Mouse (Mus musculus): ENCODE data around the gene Cdc42bpg.
A peak's percentile ranks its signal among the peaks of the same experiment; 100 is the strongest.
"Not testable (repeated sequence)": the region's sequence is repeated elsewhere in the genome, so short reads cannot be mapped to it uniquely, and the experiment has no call there.

Gene Cdc42bpg

GRCm38 (mm10) chr19:6296551-6297210 lies 9.6 kb upstream of the Cdc42bpg start:
- no peak for DNase-seq (ENCODE audit: low spot score in 2 of 2)

DNA sequence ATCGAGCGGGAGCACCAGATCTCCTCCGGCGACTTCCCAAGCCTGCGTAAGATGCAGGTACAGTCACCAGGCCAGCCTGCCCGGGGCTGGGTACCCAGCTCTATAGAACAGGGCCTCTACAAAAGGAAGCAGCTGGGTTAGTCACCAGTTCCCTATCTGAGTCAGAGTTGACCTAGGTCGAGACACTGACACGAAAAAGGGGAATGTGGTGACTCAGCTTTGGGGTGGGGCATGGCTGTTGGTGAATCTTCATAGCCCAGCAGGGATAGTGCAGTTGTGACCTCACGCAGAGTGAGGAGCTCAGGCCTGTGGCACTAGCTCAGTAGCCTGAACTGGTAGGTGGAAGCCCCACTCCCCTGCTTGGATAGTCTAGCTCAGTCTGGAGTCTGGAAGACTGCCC lies 8.6 kb upstream of the Cdc42bpg start:
- peak; percentile 57 to 84 for DNase-seq (ENCODE audit: low spot score in 2 of 2)

DNA sequence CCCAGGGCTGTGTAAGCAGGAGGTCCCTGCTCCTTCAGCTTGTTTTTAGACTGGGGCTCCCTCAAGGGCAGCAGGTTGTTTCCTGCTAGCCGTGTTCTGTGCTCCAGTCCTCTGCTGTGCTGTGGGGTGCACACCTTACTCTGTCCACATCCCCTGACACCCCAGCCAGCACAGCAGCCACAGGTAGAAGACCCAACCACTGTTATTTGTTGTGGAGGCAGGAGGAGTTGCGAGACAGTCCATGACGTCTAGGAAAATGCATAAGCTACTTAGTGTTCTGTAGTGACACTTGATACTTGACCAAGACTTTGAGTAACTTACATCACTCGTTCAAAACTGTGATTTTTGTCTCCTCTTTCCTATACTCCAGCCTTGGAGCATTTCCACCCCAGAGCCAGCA lies 7.3 kb upstream of the Cdc42bpg start:
- DNase-seq (ENCODE audit: low spot score in 2 of 2): no peak

DNA sequence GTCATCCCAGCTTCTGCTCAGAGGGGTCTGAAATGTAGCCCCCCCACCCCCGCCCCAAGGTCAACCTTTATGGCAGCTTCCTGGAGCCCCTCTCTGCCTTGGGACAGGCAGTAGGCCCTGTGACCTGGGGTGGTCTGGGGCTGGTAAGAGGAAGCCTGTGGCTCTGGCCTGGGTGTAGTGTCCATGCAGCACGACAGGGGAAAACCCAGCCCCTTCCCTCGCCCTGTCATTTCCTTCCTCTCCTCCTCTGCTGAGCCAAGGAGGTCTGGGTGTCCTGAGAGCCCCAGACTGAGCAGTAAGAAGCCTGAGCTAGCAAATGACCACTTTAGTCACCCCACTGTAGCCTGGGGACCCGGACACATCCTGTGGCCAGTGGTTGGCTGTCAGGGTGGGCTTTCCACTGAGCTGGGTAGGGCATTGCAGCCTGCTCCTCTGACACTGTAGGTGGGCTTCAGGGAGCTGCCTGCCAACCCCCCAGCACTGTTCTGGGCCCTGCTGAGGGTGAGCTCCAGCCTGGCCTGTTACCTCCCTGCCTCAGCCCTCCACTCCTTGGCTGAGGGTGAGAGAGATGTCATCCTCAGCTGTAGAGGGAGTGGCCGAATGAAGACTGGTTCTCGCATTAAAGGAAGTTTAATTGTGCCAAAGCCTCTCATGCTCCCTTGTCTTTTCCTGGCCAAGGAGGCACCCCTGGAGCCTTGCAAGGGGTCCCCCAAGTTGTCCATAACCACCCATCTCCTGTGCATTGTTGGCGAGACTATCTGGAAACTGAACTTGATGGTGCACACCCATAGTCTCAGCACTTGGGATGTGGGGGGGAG lies 6.6 kb upstream of the Cdc42bpg start:
- no peak for DNase-seq (ENCODE audit: low spot score in 2 of 2)

DNA sequence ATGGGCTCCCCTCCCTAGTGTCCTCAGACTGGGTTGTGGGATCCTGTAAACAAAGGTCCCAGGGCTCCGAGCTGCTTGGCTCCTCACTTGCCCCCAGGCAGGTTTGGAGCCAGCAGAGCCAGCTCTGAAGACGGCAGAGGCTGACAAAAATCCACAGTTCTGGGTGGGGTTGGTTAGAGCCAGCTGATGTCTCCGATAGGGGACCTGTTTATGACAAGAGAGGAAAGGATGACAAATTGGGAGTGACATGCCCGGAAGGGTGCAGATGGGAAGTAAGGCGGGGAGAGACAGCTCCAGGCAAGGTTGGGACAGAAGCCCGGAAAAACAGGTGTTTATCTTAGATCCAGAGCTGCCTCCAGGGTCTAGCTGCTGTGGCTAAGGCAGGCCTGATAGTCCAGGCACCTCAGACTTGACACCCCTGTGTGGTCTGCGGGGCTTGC lies 5.8 kb upstream of the Cdc42bpg start:
- DNase-seq (ENCODE audit: low spot score in 2 of 2): no peak

DNA sequence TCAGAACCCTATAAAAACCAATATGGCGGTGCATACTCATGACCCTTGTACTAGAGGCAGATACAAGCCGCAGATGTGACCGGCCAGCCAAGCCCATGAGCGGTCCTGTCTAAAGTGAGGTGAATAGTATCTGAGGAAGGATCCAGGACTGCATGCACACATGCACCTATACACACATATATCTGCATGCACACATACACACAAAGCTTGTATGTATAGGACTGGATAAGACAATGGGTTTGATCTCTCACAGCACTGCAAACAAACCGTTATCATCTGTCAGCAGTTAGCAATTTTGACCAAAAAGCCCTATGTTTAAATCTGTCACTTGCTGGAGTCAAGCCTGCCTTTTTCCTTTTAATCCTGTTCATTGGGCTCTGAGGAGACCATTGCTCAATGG lies 4.1 kb upstream of the Cdc42bpg start:
- no peak for DNase-seq (ENCODE audit: low spot score in 2 of 2)

DNA sequence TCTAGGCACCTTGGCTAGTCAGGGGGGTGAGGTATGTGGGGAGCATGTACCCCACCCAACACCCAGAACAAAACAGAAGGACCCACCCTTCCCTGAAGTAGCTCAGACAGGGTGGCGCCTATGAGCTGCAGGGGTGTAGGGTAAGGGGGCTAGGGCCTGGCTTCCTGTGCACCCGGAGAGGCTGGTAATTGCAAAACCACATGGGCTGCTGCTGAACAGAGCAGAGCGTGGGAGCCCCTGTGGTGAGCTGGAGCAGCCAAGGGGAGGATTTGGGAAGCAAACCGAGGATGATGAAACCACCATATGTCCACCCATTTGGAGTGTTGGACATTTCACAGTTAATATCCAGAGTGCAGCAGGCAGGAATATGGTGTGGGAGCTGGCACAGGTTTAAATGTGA lies 3.7 kb upstream of the Cdc42bpg start:
- DNase-seq (ENCODE audit: low spot score in 2 of 2): no peak

DNA sequence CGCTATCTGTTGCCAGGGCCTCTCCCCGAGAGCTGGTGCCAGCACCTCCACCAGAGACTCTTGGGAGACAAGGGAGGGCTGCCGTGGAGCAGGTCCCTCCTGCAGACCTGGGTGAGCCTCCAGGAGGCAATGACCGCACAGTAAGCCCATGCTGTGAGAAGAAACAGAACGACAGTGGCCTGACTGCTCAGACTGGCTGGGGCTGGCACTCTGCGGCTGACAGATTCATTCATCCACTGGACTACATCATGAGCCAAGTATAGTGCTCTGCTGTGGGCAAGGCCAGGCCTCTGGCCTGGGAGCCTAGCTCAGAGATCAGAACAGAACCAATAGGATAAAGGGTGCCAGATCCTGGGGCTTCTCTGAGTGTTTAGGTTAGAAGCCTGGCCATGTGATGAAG lies 2.4 kb upstream of the Cdc42bpg start:
- DNase-seq (ENCODE audit: low spot score in 2 of 2): no peak

GRCm38 (mm10) chr19:6304787-6305516 lies 1.3 kb upstream of the Cdc42bpg start:
- DNase-seq (ENCODE audit: low spot score in 2 of 2): peak; percentile 85 to 87

DNA sequence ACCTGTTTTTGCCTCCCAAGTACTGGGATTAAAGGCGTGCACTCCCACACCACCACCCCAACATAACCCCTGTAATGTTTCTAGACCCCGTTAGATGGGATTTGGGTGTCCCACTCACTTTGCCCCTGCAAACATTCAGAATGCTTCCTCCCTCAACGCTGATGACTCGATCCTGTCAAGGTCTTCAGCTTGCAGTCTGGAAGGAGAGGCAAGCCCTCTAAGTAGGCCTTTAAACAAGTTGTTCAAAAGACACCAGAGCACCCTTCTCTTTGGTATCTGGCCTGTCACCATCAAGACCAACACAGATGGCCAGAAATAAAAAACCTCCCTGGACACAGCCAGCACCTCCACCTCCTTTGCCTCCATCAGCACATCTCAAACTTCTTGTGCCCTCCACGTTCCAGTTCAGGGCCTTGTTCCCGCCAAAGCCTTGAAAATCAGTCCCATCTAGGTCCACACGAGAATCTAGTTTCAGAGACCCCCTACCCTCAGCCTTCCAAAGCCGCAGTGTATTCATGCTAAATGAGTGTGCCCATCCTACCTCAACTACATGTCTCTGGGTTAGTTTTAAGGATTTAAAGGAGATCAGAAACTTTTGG lies 640 bp upstream of the Cdc42bpg start:
- no peak for DNase-seq (ENCODE audit: low spot score in 2 of 2)

- peak; percentile 72 to 81 for DNase-seq (ENCODE audit: low spot score in 2 of 2)
These were observed 330 bp downstream of the Cdc42bpg start for GRCm38 (mm10) chr19:6306586-6306985.

DNA sequence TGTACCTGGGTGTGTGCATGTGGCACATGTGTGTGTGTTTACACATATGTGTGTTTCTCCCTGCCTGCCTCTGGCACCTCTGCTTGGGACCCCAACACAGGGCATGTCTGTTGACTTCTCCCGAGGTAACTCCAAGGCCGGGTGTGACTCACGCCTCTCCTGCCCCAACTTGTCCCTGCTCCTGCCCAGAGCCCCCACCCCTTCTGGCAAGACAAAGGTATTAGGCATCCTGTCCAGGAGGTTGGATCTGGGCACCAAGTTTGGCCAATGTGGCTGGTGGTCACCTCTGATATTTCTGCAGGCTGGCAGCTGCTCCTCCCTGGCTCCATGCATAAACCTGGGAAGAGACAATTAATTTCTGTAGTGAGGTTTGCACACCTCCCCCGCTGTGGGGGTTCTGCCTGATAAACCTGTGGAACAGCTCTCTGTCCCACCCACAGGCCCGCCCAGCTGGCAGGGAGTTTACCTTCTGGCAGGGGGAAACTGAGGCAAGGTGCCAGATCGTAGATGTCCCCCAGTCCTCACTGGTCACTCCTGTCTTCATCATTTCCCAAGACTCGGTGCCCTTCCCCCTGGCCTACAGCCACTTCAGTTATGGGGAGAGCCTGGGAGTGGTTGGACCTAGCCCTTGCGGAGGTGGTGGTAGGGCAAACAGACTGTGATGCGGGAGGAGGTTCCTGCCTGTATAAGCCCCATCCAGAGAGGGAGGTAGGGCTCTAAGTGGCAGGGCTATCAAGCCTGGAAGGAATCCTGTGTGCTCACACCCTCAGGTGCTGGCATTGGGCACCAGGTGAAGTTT lies 1.7 kb downstream of the Cdc42bpg start:
- peak; percentile 73 to 78 for DNase-seq (ENCODE audit: low spot score in 2 of 2)

- DNase-seq (ENCODE audit: low spot score in 2 of 2): no peak
These were observed 3.9 kb downstream of the Cdc42bpg start for GRCm38 (mm10) chr19:6310181-6310580.

DNA sequence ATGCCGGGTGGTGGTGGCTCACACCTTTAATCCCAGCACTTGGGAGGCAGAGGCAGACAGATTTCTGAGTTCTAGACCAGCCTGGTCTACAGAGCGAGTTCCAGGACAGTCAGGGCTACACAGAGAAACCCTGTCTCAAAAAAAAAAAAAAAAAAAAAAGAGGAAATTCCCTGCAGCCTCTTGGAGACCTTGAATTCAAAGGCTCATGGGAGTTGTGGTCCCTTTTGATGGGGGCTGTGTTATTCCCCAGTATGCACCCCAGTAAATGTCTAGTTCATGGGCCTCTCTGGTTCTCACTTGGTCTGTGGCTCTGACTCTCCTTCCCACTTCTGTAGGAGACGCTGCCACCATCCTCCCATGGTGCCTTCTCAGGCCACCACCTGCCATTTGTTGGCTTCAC lies 5.5 kb downstream of the Cdc42bpg start:
- not testable (repeated sequence) for DNase-seq (ENCODE audit: low spot score in 2 of 2)

DNA sequence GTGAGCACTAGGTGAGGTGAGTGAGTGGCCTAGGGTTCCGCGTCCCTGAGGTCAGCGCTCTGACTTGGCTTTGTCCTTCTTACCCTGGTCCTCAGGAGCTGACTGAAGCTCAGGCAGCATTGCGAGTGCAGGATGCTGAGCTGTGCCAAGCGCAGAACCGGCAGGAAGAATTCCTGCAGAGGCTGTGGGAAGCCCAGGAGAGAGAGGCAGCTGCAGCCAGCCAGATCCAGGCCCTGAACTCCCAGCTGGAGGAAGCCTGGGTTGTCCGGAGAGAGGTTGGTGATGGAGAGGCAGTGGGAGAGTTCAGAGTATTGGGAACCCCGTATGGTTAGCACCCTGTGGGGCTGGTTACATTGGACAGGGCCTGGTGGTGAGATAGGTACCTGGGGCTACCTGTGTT lies 7.5 kb downstream of the Cdc42bpg start:
- DNase-seq (ENCODE audit: low spot score in 2 of 2): no peak

DNA sequence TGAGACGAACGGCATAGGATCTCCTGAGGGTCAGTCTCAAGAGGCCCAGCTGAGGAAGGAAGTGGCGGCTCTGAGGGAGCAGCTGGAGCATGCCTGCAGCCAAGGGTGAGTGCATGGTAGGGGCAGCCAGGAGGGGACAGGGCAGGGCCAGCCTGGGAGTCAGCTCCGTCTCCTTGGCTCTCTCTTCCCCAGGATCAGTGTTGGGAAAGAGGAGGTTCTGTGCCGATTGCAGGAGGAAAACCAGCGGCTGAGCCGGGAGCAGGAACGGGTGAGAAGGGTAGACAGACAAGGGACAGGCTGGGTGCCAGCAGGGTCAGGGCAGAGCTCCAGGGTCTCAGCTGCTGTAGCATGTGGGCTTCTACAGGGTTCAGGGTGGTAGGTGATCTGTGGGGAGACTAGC lies 8.3 kb downstream of the Cdc42bpg start:
- DNase-seq (ENCODE audit: low spot score in 2 of 2): no peak

DNA sequence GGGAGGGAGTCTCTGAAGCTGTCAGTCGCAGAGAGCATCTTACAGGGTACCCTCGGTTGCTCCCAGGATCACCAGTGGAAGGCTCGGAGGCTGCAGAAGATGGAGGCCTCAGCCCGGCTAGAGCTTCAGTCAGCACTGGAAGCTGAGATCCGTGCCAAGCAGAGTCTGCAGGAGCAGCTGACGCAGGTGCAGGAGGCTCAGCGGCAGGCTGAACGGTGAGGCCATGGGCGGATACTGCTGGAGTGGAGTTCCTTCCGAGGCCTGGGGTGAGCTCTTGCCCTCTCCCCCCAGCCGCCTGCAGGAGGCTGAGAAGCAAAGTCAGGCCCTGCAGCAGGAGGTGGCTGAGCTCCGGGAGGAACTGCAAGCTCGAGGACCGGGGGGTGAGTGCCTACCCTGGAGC lies 9.3 kb downstream of the Cdc42bpg start:
- DNase-seq (ENCODE audit: low spot score in 2 of 2): no peak

DNA sequence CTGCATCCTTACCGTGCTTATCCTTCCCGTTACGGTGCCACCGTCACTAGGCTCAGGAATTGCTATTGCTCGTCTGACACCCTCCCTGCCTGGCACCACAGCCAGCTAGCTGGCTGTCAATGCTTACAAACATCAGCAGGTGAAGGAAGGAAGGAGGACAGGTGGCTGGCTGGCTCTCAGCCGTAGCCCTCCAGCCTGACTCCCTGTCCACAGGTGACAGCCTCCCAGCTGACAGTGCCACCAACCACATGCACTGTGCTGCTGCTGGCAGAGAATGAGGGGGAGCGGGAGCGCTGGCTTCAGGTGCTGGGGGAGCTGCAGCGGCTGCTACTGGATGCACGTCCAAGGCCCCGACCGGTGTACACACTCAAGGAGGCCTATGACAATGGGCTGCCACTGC lies 11.9 kb downstream of the Cdc42bpg start:
- no peak for DNase-seq (ENCODE audit: low spot score in 2 of 2)

GRCm38 (mm10) chr19:6321358-6321757 lies 15.1 kb downstream of the Cdc42bpg start:
- DNase-seq (ENCODE audit: low spot score in 2 of 2): peak in 1 of 2 experiments; percentile 55

GRCm38 (mm10) chr19:6321786-6322621 lies 15.7 kb downstream of the Cdc42bpg start:
- peak; percentile 60 to 67 for DNase-seq (ENCODE audit: low spot score in 2 of 2)
